Mouse (Mus musculus) megakaryocyte, embryonic 14.5 days (primary cell): ENCODE measurements at regions not wholly inside any gene's neighbourhood (a gene's known extent, or its start where the extent isn't known, plus 50 kb on each side); places are given as distances from the start of the nearest gene placed in this dataset.

Experiments used
- FLI1 ChIP-seq: IDR thresholded peaks from 2 replicates; pipeline ENCODE4 v1.6.1; 2012; ENCODE audit warnings: low read length, inconsistent platforms, mixed read lengths
- GATA1 ChIP-seq: IDR thresholded peaks from 3 replicates; pipeline ENCODE4 v1.6.1; 2012; ENCODE audit warnings: mixed read lengths, low read length, inconsistent platforms, borderline replicate concordance

DNA sequence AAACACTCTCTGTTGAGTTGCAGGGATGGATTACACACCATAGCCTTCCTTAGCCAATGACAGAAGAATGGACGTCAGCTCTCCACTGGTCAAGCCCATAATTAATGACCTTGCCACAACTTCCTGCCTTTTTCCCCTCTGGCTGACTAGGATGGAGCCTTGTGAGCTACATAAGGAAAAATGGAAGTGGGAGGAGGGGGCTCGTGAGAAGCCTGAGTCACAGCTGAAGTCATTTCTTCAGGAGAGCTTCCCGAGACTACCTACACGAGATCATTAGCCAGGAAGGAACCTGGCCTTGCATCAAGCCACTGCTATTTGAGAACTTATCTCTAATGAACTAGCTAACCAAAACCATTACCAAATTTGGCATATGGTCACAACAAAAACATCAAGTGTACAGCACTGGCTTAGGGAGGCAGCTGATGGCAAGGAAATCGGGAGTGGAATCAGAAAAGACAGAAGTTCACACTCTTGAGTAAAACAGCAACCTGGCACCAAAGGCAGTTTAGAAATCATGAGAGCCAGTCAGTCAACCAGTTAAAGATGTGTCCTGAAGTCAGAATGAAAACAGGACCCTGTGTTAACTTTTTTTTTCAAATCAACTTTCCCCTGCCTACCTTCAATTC, 219.7 kb downstream of the Lrrn1 start:
- TF ChIP-seq GATA1 (no peak), FLI1 (no peak)
